Mouse (Mus musculus) inflammation-experienced regulatory T-cells, adult 16 weeks (primary cell): ENCODE data around the gene Tmem108. TPM values are rescaled to one million over a fixed set of nuclear protein-coding genes. Genes with fewer than 3 reads are reported as not detected.

ENCODE experiments used
- polyA plus RNA-seq: library from polyadenylated mRNA; unstranded; fragments of 100-300 nt; shearing (Covaris generic); gene quantifications from one replicate; pipeline ENCODE4 v1.2.1, GENCODE M21; 2017

Tmem108 gene
- 1.1 TPM for polyA plus RNA-seq

GRCm38 (mm10) chr9:103761647-103762084 is at the start of gene Tmem108:
Gene Tmem108 (minus strand): TSS chr9:103761837.

DNA sequence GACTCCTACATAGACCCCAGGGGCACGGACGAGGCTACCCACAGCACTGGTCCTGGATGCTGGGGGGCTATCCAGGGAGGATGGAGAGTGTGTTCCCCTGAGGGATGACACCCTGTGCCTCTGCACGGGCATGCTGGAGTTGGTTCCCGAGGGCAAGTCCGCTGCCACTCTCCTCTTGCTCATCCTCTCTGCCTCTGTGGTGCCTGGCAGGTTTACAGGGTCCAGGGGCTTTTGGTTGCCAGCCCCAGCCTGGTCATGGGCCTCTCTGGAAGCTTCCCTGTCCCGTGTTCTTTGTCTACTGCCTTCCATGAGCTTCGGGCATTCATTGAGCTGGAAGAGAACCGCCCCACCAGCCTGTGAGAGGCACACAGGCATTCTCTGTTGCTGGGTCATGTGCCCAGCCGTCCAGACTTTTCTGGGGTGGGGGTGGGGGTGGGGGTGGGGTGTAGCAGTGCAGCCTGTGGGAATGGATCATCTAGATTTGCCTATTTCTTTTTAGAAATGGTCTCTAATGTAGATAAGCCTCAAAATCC is 281.5 kb downstream of the Tmem108 start, which contains the start of gene Bfsp2:
Gene Bfsp2 (minus strand): TSS at position 377 of the 533 bp plus-strand sequence.

Other genes with a start within 250 kb of the Tmem108 start
- 0.95 TPM for gene Nphp3, start 240.7 kb upstream of the Tmem108 start, polyA plus RNA-seq